Mouse (Mus musculus): Measurements from ENCODE around the gene Tbc1d13. TPM values are rescaled to one million over a fixed set of nuclear protein-coding genes. Genes with fewer than 3 reads are reported as not detected.
A peak's percentile ranks its signal among the peaks of the same experiment; 100 is the strongest.

Gene Tbc1d13
- total RNA-seq (2021), result 10 to 100 TPM; 19.7 to 24.1 TPM

DNA sequence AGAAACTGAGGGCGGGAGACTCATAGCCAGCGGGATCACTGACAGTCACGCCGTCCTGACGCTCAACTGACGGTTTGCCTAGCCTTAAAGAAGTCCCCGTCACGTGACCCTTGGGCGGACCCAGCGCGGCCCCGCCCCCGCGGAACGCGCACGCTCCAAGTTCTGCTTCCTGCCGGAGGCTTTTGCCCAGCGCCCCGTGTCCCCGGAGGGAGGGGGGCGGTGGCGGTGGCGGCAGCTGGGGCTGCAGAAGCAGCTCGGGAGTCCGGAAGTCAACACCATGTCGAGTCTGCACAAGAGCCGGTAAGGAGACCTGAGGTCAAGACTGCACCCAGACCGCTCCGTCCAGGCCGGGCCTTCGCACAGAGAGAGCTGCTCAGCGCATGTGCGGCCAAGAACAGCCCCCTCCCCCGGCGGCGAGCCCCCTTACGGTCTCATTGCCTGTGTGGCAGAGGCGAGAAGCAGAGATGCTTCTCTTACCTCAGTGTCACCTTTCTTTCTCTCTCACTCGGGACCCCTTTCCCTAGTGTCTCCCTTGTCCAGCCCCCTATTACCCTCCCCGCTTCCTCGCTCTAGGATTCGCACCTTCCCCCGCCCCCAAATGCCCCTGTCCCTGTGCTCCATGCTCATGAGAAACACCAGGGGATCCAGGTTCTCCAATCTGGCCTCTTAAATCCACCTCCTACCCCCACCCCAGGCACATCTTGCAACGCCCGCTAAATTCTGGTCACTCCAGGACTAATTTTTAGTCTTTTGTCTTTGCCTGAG lies at the start of gene Tbc1d13:
Gene Tbc1d13, plus strand, starts transcription at position 134 of the 765 bp plus-strand sequence.
- intact Hi-C loops (cut with DNase I), result loop anchor here (1.0 to 2.0 kb wide), 2 partner anchors 9 to 29 kb away; partner anchors contain the start of gene Zer1
- DNase-seq, result peak; percentile 99

DNA sequence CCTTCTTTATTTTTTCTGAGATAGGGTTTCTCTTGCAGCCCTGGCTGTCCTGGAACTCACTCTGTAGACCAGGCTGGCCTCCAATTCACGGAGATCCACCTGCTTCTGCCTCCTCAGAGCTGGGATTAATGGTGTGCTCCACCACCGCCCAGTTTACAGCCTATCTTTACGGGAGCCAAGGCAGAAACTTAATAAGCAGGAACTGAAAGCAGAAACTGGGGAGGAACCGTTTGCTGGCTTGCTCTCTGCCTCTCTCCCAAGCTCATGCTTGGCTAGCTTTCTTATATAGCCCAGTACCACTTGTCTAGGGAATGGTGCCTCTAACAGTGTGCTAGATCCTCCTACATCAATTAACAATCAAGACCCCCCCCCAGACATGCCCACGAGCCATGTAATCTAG lies 49.4 kb upstream of the Tbc1d13 start:
- DNase-seq, result no peak
- intact Hi-C loops (cut with DNase I), result no loop called here

DNA sequence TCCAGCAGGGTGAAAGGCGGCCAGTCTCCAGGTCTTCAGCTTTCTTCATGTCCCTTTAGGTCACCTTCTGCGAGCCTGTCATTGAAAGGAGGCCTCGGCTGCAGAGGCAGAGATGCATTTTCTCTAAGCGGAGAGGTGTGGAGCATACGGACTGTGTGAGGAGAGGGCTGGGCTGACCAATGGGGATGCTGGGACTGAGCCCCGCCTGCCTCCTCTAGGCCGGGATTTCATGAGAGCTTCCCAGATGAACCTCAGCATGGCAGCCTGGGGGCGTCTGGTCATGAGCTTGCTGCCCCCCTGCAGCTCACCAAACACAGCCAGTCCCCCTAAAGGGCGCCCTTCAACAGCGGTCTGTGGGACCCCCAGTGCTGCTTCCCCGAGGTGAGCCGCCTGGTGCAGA lies 48.9 kb upstream of the Tbc1d13 start:
- no peak for DNase-seq
- intact Hi-C loops (cut with DNase I), result no loop called here

DNA sequence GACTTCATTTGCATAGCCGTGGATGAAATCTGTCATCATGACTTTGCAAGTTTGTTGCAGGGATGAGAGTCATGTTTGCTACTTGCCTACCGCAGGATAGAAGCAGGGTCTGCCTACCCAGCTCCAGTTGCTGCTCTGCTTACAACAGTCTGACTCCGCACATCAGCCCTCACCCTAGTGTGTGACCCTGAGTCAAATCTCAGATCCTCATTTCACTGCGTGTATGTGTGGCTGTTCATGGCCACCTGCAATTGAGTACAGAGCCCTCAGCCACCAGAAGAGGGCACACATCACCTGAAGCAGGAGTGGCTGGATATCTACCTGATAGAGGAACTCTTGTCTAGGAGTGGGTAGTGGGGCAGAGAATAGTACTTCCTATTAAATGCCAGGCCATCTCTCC lies 46.2 kb upstream of the Tbc1d13 start:
- DNase-seq, result no peak
- intact Hi-C loops (cut with DNase I), result no loop called here

DNA sequence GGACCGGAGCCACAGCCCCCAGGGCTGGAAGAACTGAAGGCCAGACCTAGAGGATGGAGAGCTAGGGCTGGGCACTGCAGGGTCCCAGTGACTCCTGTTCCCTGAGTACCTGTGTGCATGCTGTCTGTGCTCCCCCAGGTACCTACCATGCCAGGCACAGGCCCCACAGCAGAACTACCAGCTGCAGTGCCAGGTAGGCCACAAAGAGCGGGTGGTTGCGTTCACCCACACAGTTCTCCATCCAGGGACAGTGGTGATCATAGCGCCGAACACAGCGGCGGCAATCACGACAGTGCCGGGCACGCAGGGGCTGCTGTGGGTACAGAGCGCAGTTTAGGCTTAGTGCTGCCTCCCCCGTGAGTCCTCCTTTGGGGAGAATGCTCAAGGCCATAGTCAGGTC lies 42.0 kb upstream of the Tbc1d13 start:
- DNase-seq, result no peak
- intact Hi-C loops (cut with DNase I), result no loop called here

DNA sequence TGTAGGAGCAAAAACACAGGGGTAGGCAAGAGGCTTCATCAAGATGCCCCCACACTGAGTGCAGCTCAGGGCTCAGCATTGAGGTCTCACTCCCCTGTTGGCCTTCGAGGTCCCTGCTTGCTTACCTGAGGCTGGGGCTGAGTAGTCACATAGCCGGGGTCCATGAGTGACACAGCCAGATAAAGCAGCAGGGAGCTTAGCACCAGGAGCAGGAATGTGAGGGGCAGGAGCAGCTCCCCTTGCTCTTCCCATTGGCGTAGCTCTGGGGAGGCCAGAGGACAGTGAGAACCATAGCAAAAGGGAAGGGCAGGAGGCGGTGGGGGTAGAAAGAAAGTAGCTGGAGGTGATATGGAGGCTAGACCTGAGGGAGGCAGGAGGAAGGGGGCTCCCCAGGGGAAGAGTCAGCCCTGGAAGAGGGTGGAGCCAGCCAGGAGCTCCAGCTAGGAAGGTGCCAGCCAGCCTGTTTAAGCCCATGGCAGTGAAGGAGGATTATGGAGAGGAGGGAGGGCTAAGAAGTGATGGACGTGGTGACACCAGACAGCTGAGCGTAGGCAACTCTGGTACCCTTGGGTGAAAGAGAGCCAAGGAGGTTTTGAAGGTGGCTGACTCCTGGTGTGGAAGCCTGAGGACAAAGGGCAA lies 41.1 kb upstream of the Tbc1d13 start:
- intact Hi-C loops (cut with DNase I), result loop anchor here (2.0 kb wide), 1 partner anchor 14 kb away; no protein-coding TSS in a partner anchor
- DNase-seq, result no peak

DNA sequence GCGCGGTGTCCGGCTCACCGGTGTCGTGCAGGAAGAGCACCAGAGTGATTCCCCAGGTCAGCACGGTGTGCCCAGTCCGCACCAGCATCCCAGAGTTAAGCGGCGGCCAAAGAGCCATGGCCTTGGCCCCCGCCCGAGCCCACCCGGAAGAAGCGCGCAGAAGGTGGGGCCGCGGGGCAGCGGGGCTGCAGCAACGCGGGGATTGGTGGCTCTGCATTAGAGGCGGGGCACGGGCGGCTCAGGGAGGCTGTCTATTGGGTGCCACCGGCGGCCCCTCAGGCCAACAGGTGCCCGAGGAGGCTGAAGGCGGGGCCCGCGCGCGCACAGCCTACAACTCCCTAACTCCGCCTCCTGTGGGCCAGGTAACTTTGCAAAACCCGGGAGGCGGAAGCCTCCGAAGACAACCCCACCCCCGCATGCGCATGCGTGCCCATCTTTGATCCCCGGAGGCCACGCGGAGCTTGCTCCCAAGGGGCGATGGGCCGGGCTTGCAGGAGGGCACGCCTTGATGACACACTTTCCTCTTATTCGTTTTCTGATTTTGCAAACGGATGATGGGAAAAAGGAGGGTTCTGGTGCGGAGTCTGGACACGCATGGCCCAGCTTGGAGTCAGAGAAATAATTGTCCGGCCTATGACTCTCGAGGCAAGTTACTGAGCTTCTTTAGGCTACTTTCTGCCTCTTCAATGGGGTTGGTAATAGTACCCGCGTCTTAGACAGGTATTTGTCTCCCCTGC lies 39.9 kb upstream of the Tbc1d13 start, which contains the start of gene Zdhhc12:
Gene Zdhhc12, minus strand, starts transcription at position 178 of the 737 bp plus-strand sequence.
- intact Hi-C loops (cut with DNase I), result loop anchor here (2.0 kb wide), 1 partner anchor 15 kb away; no protein-coding TSS in a partner anchor
- peak; percentile 91 to 95 for DNase-seq

DNA sequence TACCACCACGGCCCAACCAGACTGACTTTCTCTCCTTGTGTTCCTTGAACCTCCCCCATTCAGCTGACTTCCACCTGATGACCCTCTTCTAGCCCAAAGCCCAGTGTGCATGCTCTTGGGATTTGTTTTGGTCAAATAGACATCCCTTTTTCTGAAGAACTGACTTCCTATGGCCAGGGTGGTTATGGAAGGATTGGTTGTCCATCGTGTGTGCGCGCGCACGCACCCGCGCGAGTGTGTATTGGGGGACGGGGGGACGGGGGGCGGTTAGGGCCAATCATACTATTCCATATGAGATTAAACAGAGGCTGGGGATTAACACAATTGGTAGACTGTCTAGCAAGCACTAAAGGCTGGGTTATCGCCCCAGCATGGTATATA lies 39.3 kb upstream of the Tbc1d13 start:
- intact Hi-C loops (cut with DNase I), result no loop called here
- DNase-seq, result no peak

DNA sequence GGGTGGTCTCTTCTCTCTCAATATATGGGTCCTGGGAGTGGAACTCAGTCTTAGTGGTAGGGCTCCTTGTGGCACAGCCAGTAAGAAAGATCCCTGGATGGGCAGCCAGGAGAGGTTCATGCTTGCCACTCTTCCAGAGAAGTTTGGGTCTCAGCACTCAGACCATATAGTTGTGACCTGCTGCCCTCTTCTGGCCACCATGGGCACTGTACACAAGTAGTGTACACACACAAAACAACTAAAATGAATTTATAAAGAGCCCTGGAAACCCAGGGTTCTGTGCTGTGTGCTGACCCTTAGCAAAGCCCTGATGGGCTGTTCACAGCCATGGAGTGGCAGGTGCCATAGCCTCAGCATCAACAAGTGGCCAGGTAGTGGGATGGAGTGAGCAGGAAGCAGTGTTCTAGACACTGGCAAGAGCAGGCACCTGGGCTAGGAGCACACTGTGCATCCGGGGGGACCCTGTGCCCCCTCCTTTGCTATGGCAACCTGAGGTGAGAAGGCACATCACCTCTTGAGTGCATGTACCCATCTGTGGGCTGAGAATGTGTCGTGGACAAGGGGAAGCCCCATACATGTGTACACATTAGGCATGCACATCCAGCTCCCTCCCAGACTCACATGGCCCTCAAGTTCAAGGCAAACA lies 37.5 kb upstream of the Tbc1d13 start:
- peak; percentile 61 to 69 for DNase-seq
- intact Hi-C loops (cut with DNase I), result loop anchor here (1.0 kb wide), 2 partner anchors 19 to 54 kb away; partner anchors contain the start of gene Pkn3

DNA sequence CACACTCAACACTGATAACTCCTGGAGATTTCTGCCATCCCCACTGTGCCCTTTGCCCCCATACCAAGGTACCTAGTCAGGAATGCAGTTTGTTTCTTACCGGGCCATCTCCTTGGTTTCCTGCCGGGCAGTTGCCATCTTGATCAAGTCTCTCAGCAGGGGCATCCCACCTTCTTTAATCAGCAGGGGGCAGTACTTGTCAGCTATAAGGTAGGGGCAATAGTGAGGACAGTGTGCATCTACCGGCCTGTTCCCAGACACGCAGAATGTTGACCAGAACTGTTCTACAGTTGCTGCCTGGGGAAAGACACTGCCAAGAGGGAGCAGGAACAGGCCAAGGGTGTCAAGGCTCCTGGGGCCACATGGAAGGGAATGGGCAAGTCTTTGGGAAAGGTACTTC lies 33.3 kb upstream of the Tbc1d13 start:
- DNase-seq, result no peak
- intact Hi-C loops (cut with DNase I), result loop anchor here (5.0 kb wide), 1 partner anchor 242 kb away; no protein-coding TSS in a partner anchor

DNA sequence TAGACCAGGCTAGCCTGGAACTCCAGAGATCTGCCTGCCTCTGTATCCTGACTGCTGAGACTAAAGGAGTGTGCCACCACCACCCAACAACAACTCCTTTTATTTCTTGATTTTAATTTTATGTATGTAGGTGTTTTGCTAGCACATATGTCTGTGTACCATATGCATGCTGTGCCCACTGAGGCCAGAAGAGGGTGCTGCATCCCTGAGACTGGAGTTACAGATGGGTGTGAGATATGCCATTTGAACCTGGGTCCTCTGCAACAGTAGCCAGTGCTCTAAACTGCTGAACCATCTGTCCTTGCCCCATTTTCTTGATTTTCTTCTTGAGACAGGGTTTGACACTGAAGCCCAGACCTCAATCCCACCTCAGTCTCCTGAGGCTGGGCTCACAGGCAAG lies 27.2 kb upstream of the Tbc1d13 start:
- intact Hi-C loops (cut with DNase I), result no loop called here
- DNase-seq, result peak; percentile 46 to 62

DNA sequence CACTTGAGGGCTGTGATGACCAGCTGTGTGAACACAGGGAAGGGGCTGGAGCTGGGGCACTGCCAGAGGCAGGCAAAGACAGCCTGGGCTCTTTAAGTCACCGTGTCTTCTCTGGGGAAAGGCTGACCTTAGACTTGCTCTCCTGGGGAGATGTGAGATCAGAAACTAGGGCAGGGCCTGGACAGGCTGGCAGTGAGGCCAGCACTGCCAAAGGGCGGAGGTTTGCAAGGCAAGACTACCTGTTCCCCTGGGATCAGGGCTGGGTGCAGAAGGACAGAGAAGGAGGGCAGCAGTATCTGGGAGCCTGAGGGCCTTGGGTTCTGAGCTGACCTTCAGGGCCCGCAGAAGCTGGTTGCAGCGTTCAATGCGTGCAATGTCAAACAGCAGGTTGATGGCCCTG lies 25.9 kb upstream of the Tbc1d13 start:
- DNase-seq, result no peak
- intact Hi-C loops (cut with DNase I), result no loop called here

DNA sequence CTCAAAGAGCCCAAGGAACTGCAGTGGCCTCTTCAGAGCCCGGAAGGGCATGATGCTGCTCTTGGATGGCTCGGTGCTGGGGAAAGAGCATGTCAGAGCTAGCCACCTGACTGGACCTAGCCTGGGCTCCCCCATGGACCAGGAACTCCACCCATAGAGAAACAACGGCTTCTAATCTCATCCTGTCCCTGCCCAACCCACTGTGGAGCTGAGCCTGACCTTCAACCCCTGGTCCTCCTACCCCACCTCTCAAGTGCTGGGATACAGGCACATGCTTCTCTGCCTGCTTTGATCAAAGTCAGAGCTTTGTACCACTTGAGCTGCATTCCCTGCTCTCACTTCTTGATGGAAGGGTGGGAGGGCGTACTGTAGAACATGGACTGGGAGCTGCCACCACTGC lies 25.3 kb upstream of the Tbc1d13 start:
- intact Hi-C loops (cut with DNase I), result no loop called here
- no peak for DNase-seq

DNA sequence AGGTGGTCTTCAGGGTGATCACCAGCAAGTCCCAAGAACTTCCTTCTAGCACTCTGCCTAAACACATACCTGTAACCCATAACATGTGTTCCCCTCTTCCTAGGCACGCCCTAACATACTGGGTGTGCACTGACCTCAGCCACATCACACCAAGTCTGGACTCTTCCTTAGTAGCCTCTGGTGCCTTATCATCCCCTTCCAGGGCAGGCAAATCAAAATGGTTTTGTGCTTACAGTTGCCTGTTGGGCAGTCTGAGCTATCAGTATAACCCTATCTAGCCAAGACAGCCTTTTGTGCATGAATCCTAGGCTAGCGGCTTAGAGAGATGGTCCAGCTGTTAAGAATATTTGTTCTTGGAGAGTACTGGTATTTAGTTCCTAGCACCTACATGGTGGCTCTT lies 22.0 kb upstream of the Tbc1d13 start:
- intact Hi-C loops (cut with DNase I), result no loop called here
- no peak for DNase-seq

DNA sequence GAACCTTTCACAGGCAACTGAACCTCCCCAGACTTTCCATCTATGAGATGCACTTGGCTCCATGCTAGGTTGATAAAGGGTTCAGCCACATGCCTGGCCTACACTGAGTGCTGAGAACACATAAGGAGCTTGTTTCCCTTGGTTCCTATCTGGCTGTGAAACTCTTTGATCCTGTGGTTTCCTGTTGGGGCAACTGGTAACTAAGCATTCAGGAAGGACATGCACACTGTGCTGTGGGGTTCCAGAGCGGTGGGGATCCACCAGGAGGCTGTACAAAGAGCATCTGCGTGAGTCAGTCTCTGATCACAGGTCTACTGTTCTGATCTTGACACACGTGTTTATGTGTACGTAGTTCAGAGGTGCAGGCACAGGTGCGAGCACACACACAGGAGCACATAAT lies 21.0 kb upstream of the Tbc1d13 start:
- no peak for DNase-seq
- intact Hi-C loops (cut with DNase I), result no loop called here

DNA sequence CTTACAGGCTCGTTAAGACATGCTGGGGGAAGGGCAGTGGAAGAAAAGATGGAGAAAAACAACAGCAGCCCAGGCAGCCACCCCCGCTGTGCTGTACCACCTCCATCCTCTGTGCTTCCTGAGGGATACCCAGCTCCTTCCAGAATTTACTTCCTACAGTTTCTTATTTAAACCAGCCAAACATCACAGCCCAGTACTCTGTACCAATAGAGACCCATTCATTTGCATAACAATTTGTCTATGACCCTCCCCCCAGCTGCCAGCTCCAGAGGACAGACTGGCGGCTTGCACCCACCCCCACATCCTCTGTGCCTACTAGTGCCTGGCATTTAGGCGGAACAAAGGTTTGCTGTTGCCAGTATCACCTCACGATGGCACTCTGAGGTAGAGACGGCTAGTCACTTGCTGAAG lies 13.9 kb upstream of the Tbc1d13 start:
- intact Hi-C loops (cut with DNase I), result no loop called here
- no peak for DNase-seq

DNA sequence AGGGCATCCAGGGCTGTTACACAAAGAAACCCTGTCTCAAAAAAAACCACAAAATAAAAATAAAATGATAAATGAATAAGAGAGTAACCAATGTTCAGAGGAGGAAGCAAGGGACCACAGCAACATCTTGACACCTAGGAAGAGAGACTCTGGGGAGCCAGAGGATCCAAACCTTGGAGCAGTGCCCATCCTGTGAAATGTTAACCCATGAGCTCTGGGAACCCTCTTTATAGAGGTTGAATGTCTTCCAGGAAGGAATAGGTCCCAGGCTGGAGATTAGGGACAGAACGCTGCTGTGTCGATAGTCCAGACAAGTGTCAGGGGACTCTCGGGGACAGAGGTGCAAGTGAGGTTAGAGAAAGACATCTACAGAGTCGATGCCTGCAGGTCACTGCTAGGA lies 13.3 kb upstream of the Tbc1d13 start:
- intact Hi-C loops (cut with DNase I), result no loop called here
- DNase-seq, result no peak

DNA sequence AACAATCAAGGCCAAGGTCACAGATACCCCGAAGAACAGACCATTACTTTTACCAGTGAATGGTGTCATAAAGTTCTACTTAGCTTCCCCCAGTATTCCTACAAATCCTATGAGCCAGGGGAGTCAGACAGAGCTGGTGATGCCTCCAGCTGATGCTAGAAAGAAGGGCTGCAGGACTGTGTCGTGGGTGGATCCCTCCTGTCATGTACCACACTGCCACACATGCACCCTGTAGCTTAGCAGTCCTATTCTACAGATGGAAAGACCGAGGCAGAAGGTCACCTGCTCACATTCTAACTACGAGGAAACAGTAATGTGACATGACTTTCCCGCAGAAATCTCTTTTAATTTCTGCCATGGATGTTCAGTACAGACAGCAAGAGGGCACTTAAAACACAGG lies 10.8 kb upstream of the Tbc1d13 start:
- intact Hi-C loops (cut with DNase I), result no loop called here
- no peak for DNase-seq

DNA sequence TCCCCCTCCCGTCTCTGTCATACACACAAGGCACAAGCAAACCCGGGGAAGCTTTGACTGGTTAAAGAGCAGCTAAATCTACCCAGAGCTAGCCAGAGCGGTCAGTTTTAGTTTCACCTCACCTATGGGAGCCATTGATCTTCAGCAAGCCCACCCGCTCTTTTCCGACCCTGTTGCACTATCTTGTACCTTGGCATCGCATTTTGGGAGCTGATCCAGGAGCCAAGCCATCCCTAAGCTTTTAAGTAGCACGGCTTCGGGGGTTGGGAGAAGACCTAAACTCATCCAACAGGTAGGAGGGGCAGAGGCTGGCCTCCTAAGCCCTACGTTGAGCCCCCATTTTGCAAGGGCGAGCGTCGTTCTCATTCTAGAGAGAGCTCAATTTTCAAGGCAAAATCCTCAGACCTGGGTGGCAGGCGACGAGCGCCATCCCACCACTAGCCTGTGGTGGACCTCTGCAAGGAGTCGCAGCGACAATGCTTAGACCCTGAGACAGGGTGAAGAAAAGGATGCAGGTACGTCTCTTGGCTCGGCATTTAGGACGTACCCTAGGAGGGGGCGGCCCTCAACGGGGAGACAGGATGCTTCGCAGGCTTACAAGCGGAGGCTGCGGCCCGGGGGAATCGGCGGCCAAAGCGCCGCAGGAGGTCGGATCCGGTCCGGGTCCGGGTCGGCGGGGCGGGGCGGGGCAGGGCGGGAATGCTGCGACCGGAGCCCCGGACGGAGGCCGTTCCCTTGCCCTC lies 9.6 kb upstream of the Tbc1d13 start:
- intact Hi-C loops (cut with DNase I), result loop anchor here (1.0 kb wide), 1 partner anchor 9 kb away; the partner anchor contains the start of gene Tbc1d13

More for the DNA sequence above, 9.6 kb upstream of the Tbc1d13 start:
- no peak for DNase-seq

Data from heart, postnatal 10 days (tissue).